Mouse (Mus musculus) erythroblast, embryonic 14.5 days (primary cell): ENCODE data around the gene Zfp787. TPM values are rescaled to one million over a fixed set of nuclear protein-coding genes. Genes with fewer than 3 reads are reported as not detected.
"Not testable (repeated sequence)": the region's sequence is repeated elsewhere in the genome, so short reads cannot be mapped to it uniquely, and the experiment has no call there.

Experiments
- H3K27me3 ChIP-seq: 2 replicates; pipeline ENCODE4 v1.6.1; 2012; ENCODE audit warnings: inconsistent platforms; ENCODE audit not compliant: control insufficient read depth
- H3K36me3 ChIP-seq: 2 replicates; pipeline ENCODE4 v1.6.1; 2012; ENCODE audit warnings: mild to moderate bottlenecking, inconsistent platforms; ENCODE audit not compliant: control insufficient read depth
- H3K4me1 ChIP-seq: 2 replicates; pipeline ENCODE4 v1.6.1; 2012; ENCODE audit warnings: inconsistent platforms; ENCODE audit not compliant: control insufficient read depth
- H3K4me3 ChIP-seq: replicated peaks from 2 replicates; pipeline ENCODE3; 2012; ENCODE audit warnings: moderate library complexity, mild to moderate bottlenecking, inconsistent platforms
- H3K9me3 ChIP-seq: 2 replicates; pipeline ENCODE4 v1.6.1; 2012; ENCODE audit warnings: low read length, inconsistent platforms, mixed read lengths; ENCODE audit not compliant: control insufficient read depth
- GATA1 ChIP-seq: IDR thresholded peaks from 2 replicates; pipeline ENCODE4 v1.6.1; 2012; ENCODE audit warnings: low read length, inconsistent platforms, mixed read lengths
- TAL1 ChIP-seq: IDR thresholded peaks from 3 replicates; pipeline ENCODE4 v1.6.1; 2012; ENCODE audit warnings: low read length, inconsistent platforms, mixed read lengths
- polyA plus RNA-seq: library from polyadenylated mRNA; stranded (reverse); fragments of >175 nt; gene quantifications from 2 replicates; pipeline ENCODE4 v1.2.3, GENCODE M21; 2012

The Zfp787 gene
- polyA plus RNA-seq, 1 experiment, result 0.85 TPM

- Histone ChIP-seq H3K4me3 (no peak overlapping the region), H3K4me1 (peaks cover 3% of the 10 kb centered on the region; the same call in 1 of the 2 replicates), H3K36me3 (peaks cover 47% of the 10 kb centered on the region), H3K9me3 (no peaks in the 10 kb centered on the region), H3K27me3 (no peaks in the 10 kb centered on the region)
- no peak for TF ChIP-seq TAL1
- no peak for TF ChIP-seq GATA1
These were observed 28.7 kb upstream of the Zfp787 start for GRCm38 (mm10) chr7:6184521-6184920.

GRCm38 (mm10) chr7:6183802-6184201 is 28.0 kb upstream of the Zfp787 start:
- Histone ChIP-seq H3K27me3 (no peaks in the 10 kb centered on the region), H3K9me3 (no peaks in the 10 kb centered on the region), H3K4me1 (peaks cover 3% of the 10 kb centered on the region; the same call in 1 of the 2 replicates), H3K4me3 (no peak overlapping the region), H3K36me3 (peaks cover 44% of the 10 kb centered on the region)
- TF ChIP-seq TAL1, result no peak
- no peak for TF ChIP-seq GATA1

DNA sequence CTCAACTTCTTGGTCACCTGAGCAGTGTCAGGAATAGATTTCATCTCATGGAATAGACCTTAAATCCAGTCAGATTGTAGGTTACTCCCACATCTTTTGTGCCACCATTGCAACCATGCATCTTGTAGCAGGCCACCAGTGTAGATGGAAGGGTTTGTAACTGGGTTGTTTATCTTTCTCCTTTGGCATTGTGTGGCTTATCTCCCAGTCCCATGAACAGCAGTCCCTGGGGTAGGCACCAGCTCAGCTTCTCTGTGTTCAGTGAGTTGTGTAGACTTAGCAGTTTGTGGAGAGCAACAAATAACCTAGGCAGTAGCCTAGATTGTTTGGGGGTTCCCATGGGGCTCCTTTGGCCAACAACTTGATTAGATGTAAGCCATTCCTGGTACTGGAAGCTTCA is 27.1 kb upstream of the Zfp787 start:
- peaks cover 3% of the 10 kb centered on the region; the same call in 1 of the 2 replicates for H3K4me1 ChIP-seq
- no peak overlapping the region for H3K4me3 ChIP-seq
- peaks cover 37% of the 10 kb centered on the region for H3K36me3 ChIP-seq
- no peaks in the 10 kb centered on the region for H3K9me3 ChIP-seq
- no peaks in the 10 kb centered on the region for H3K27me3 ChIP-seq
- no peak for TF ChIP-seq TAL1
- TF ChIP-seq GATA1, result no peak

- H3K9me3 ChIP-seq, result no peaks in the 10 kb centered on the region
- H3K4me1 ChIP-seq, result peaks cover 15% of the 10 kb centered on the region
- H3K36me3 ChIP-seq, result peaks cover 19% of the 10 kb centered on the region
- no peaks in the 10 kb centered on the region for H3K27me3 ChIP-seq
- no peak overlapping the region for H3K4me3 ChIP-seq
- TF ChIP-seq GATA1, result no peak
- no peak for TF ChIP-seq TAL1
These were observed 23.2 kb upstream of the Zfp787 start for GRCm38 (mm10) chr7:6179013-6179412.

- H3K4me1 ChIP-seq, result peaks cover 45% of the 10 kb centered on the region
- not testable (repeated sequence) for H3K9me3 ChIP-seq, H3K4me3 ChIP-seq, H3K27me3 ChIP-seq
- peaks cover 10% of the 10 kb centered on the region for H3K36me3 ChIP-seq
These were observed 18.7 kb upstream of the Zfp787 start for GRCm38 (mm10) chr7:6174365-6174987.

DNA sequence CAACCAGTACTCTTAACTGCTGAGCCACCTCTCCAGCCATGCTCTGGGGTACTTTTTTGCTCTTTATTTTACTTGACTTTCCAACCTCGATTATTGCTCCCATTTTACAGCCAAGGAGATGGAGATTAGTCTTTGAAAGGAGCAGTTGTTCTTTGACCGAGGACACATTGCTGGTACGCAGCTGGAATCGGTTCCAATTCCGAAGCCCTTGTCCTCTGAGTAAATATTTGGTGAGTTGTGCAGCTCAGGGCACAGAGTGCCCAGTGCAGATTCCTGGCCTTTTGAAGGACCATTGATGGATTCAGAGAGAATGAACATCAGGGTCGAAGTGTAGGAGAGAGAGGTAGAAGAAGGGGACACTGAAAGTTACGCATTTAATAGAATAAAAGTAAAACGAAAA is 18.1 kb upstream of the Zfp787 start:
- no peak overlapping the region for H3K4me3 ChIP-seq
- H3K9me3 ChIP-seq, result no peaks in the 10 kb centered on the region
- peaks cover 7% of the 10 kb centered on the region for H3K36me3 ChIP-seq
- H3K27me3 ChIP-seq, result no peaks in the 10 kb centered on the region
- peaks cover 45% of the 10 kb centered on the region for H3K4me1 ChIP-seq
- TF ChIP-seq GATA1 (no peak), TAL1 (no peak)

DNA sequence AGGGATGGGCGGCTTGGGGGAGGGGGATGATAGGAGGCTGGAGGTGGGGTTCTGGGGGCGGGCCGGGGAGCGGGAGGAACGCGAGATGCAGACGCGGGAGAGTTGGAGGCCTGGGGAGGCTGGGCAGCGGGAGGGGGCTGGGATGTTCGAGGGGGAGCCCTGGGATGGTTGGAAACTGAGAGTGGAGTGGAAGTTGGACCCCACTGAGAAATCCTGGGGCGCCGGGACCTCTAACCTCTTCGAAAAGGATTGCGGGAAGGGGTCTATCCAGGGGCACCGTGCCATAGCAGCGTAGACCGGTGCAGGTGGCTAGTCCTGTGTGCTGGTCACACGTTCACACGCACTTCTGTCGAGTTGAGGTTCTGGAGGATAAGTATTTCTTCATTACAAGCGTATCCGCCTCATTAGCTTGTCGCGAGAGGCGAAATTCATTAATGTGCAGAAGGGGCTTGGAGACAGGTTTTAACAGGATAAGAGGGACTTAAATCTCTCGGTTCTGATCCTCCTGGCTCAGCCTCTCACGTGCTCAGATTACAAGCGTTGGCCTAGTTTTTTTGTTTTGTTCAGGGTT is 17.0 kb upstream of the Zfp787 start:
- Histone ChIP-seq H3K9me3 (no peaks in the 10 kb centered on the region), H3K27me3 (no peaks in the 10 kb centered on the region), H3K36me3 (peaks cover 5% of the 10 kb centered on the region), H3K4me3 (peak overlapping the region; percentile 82), H3K4me1 (peaks cover 45% of the 10 kb centered on the region)
- no peak for TF ChIP-seq TAL1

- Histone ChIP-seq H3K36me3 (peaks cover 5% of the 10 kb centered on the region), H3K27me3 (no peaks in the 10 kb centered on the region), H3K4me1 (peaks cover 45% of the 10 kb centered on the region), H3K9me3 (no peaks in the 10 kb centered on the region), H3K4me3 (peak within 1 kb of the TSS; percentile 82)
- TF ChIP-seq TAL1 (no peak), GATA1 (no peak)
These were observed 16.3 kb upstream of the Zfp787 start, which contains the start of gene Zfp444 for GRCm38 (mm10) chr7:6172006-6172649. Zfp444 (plus strand) TSS chr7:6172226.

DNA sequence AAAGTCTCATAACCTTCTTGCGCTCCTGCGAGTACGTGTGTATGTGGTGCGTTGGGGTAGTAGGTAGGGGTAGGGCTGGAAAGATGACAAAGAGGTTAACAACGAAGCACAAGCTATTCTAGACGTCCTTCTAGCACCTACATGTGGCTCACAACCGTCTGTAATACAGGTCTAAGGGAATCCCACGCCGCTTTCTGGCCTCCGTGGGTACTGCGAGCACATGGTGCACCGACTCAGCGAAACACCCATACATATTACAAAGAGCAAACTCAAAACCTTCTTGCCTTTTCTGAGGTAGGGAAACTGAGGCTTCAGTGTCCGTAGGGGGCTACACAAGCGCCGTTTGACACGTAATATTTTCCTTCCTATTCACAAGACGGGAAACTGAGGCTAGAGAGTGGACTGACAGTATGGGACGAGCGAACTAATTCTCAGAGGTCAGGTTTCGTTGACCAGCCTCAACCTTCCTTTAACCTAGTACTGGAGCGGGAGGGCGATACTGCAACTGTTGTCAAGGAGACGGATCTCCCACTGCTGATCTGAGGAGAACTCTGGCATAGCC is 15.7 kb upstream of the Zfp787 start:
- Histone ChIP-seq H3K4me1 (peaks cover 45% of the 10 kb centered on the region), H3K36me3 (peaks cover 5% of the 10 kb centered on the region), H3K9me3 (no peaks in the 10 kb centered on the region), H3K27me3 (no peaks in the 10 kb centered on the region), H3K4me3 (peak overlapping the region; percentile 82)
- TF ChIP-seq TAL1 (no peak), GATA1 (no peak)
